Mouse (Mus musculus) limb, embryonic 10.5 days (tissue): ENCODE data around the gene Enoph1. TPM values are rescaled to one million over a fixed set of nuclear protein-coding genes. Genes with fewer than 3 reads are reported as not detected.

ENCODE experiments used
- DNase-seq: peaks from one replicate; pipeline ENCODE4 v3.0.0-alpha.2; 2017; ENCODE audit warnings: low spot score
- H3K27ac ChIP-seq: fragments of 300-500 bp; sonication (generic); 2 replicates; pipeline ENCODE4 v1.5.1; 2016; ENCODE audit warnings: mild to moderate bottlenecking
- H3K27me3 ChIP-seq: fragments of 300-500 bp; sonication (generic); 2 replicates; pipeline ENCODE4 v1.6.1; 2016; ENCODE audit warnings: low read depth, mild to moderate bottlenecking; ENCODE audit not compliant: poor library complexity, severe bottlenecking
- H3K36me3 ChIP-seq: fragments of 300-500 bp; sonication (generic); 2 replicates; pipeline ENCODE4 v1.6.1; 2016; ENCODE audit warnings: mild to moderate bottlenecking, moderate library complexity
- H3K4me1 ChIP-seq: fragments of 300-500 bp; sonication (generic); 2 replicates; pipeline ENCODE4 v1.6.1; 2016
- H3K4me3 ChIP-seq: fragments of 300-500 bp; sonication (generic); 2 replicates; pipeline ENCODE4 v1.5.1; 2016; ENCODE audit warnings: mild to moderate bottlenecking, moderate library complexity
- H3K9me3 ChIP-seq: fragments of 300-500 bp; sonication (generic); replicated peaks from 2 replicates; pipeline ENCODE4 v1.6.1; 2016; ENCODE audit warnings: mild to moderate bottlenecking
- WGBS: fragments of 180-500 bp; shearing (Covaris S2); methylation state at CpG from one replicate; pipeline ENCODE4 v1.1.7; 2016; 5-methylcytosine and 5-hydroxymethylcytosine counted together
- polyA plus RNA-seq: library from polyadenylated mRNA; unstranded; fragments of >200 nt; fragmentation: Nextera tagmentation; extraction: Ambion mirVana; gene quantifications from 2 replicates; pipeline ENCODE4 v1.2.1, GENCODE M21; 2016

Gene Enoph1
- polyA plus RNA-seq, 1 experiment from 2014 or later = 62.9 TPM

GRCm38 (mm10) chr5:100091263-100091594 is 51.4 kb downstream of the Enoph1 start:
- Histone ChIP-seq H3K36me3 (no peaks in the 10 kb centered on the region), H3K4me3 (peak overlapping the region; percentile 25), H3K9me3 (no peaks in the 10 kb centered on the region), H3K4me1 (peaks cover 19% of the 10 kb centered on the region), H3K27ac (0 out of 2 replicates have a peak overlapping the region, but pooled peaks have one; percentile 38), H3K27me3 (no peaks in the 10 kb centered on the region)
- no peak for DNase-seq
- 52% methylated on average over 10 of the region's 10 CpGs for WGBS

- 13% methylated on average over 17 of the region's 17 CpGs for WGBS
- peak; percentile 59 for DNase-seq
- Histone ChIP-seq H3K27me3 (no peaks in the 10 kb centered on the region), H3K9me3 (no peaks in the 10 kb centered on the region), H3K4me3 (peak overlapping the region; percentile 25), H3K27ac (peak overlapping the region; percentile 38; the same call in 1 of the 2 replicates), H3K36me3 (no peaks in the 10 kb centered on the region), H3K4me1 (peaks cover 19% of the 10 kb centered on the region)
These were observed 51.8 kb downstream of the Enoph1 start for GRCm38 (mm10) chr5:100091602-100092001.

DNA sequence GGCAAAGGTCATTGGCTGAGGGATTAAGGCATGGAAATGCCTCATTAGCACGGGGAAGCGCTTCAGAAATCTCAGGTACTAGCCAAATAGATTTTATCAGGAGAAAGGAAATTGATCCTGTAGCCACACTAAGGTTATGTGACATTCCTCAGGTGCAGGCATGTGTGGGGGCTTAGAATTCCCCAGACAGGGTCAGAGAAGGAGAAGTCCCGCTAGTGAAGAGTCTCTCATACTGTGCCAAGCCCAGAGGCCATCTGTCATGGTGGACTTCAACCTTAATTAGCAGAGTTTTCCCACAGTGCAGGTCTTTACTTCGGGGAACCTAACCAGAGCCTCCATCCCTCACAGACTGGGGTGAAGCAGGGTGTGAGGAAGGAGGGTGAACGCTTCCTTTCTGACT is 57.2 kb downstream of the Enoph1 start:
- no peak overlapping the region for H3K27ac ChIP-seq
- H3K4me3 ChIP-seq = no peak overlapping the region
- no peaks in the 10 kb centered on the region for H3K9me3 ChIP-seq
- DNase-seq = no peak
- H3K4me1 ChIP-seq = peaks cover 2% of the 10 kb centered on the region
- no peaks in the 10 kb centered on the region for H3K36me3 ChIP-seq
- 69% methylated on average over 5 of the region's 5 CpGs for WGBS
- H3K27me3 ChIP-seq = no peaks in the 10 kb centered on the region

- no peak for DNase-seq
- no peak overlapping the region for H3K4me3 ChIP-seq
- no peak overlapping the region for H3K27ac ChIP-seq
- H3K27me3 ChIP-seq = no peaks in the 10 kb centered on the region
- H3K4me1 ChIP-seq = no peaks in the 10 kb centered on the region
- no peaks in the 10 kb centered on the region for H3K9me3 ChIP-seq
- 96% methylated on average over 4 of the region's 4 CpGs for WGBS
- no peaks in the 10 kb centered on the region for H3K36me3 ChIP-seq
These were observed 58.2 kb downstream of the Enoph1 start for GRCm38 (mm10) chr5:100097967-100098366.

- WGBS = 92% methylated on average over 1 of the region's 1 CpGs
These were observed 62.6 kb downstream of the Enoph1 start for GRCm38 (mm10) chr5:100102395-100102794.

DNA sequence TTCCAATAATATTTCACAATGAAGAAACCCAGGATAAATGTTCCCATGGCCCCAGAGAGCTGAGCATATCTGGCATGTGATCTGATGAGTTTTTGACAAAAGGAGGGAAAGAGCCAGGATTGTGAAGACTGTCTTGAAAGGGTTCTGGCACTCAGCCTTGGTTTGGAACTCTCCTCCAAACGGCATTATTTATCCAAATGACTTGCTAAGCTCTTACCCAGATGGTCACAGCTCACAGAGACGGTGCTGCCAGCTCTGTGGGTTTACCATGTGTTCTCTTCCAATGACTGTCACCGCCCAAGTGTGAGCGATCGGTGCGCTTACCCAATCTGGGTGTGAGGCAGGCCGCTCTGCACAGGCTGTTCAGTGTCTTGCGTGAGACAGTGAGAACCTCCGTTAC is 69.1 kb downstream of the Enoph1 start:
- no peak overlapping the region for H3K4me3 ChIP-seq
- WGBS = 77% methylated on average over 9 of the region's 9 CpGs
- H3K36me3 ChIP-seq = no peaks in the 10 kb centered on the region
- no peak overlapping the region for H3K27ac ChIP-seq
- no peaks in the 10 kb centered on the region for H3K27me3 ChIP-seq
- H3K9me3 ChIP-seq = no peaks in the 10 kb centered on the region
- H3K4me1 ChIP-seq = no peaks in the 10 kb centered on the region
- DNase-seq = no peak

More at GRCm38 (mm10) chr5:100102395-100102794, 62.6 kb downstream of the Enoph1 start:
- Histone ChIP-seq H3K36me3 (no peaks in the 10 kb centered on the region), H3K4me1 (no peaks in the 10 kb centered on the region), H3K4me3 (no peak overlapping the region), H3K27me3 (no peaks in the 10 kb centered on the region), H3K27ac (no peak overlapping the region), H3K9me3 (no peaks in the 10 kb centered on the region)
- DNase-seq = no peak

DNA sequence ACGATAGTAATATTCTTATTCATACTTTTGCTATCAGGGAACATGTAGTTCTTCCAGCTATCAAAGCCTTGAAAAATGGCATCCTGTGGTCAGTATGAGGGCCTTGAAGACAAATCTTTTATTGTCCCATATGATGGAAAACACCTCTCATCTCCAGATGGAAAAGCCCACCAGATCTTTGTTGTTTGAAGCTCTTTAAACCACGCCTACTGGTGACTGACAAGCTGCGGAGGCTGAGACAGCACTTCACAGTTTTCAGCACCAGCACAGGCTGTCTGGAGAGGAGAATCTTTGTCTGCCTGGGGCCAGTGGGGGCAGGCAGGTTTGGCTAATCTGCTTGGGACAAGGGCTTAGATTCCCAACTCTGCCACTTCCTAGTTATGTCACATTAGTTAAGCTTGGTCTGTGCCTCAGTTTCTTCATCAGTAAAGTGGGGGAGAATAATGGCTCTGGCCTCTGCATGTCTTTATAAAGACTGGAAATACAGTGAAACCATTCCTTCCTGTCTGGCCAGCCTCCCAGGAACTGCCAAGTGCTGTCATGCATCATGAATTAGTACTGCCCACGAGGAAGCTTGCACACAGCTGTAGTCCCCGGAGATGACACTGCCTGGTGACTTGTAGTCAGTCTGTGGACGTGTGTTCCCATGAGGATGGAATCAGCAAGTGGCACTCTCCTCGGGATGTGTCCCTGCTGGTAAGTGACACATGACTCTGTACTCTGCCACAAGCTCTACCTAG is 69.9 kb downstream of the Enoph1 start:
- 61% methylated on average over 7 of the region's 7 CpGs for WGBS
- no peak for DNase-seq
- H3K27ac ChIP-seq = no peak overlapping the region

GRCm38 (mm10) chr5:100110581-100110980 is 70.8 kb downstream of the Enoph1 start:
- H3K9me3 ChIP-seq = no peaks in the 10 kb centered on the region
- DNase-seq = no peak
- H3K4me3 ChIP-seq = no peak overlapping the region
- no peaks in the 10 kb centered on the region for H3K4me1 ChIP-seq
- H3K27me3 ChIP-seq = no peaks in the 10 kb centered on the region
- WGBS = 83% methylated on average over 3 of the region's 3 CpGs
- H3K27ac ChIP-seq = no peak overlapping the region
- no peaks in the 10 kb centered on the region for H3K36me3 ChIP-seq

More for the DNA sequence above, 69.9 kb downstream of the Enoph1 start:
- H3K27me3 ChIP-seq = no peaks in the 10 kb centered on the region
- H3K9me3 ChIP-seq = no peaks in the 10 kb centered on the region
- H3K4me1 ChIP-seq = no peaks in the 10 kb centered on the region
- H3K36me3 ChIP-seq = no peaks in the 10 kb centered on the region
- no peak overlapping the region for H3K4me3 ChIP-seq

DNA sequence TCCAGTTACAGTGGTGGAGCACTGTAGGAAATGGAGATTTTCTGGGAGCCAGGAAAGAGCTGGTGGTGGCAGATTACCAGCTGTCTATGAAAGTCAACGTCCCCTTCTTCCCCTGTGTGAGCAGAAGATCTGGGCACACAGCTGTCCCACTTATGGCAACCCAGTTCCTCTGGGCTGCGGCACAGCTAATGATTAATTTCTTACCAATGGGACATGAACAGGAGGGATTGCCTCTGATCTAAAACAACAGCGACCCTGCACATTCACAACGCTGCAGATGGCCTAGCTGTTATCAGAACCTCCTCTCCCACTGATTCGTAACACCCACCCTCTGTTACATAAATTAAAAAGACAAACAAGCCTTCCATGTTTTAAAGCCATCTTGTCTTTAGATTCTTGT is 73.6 kb downstream of the Enoph1 start:
- H3K4me1 ChIP-seq = no peaks in the 10 kb centered on the region
- H3K4me3 ChIP-seq = no peak overlapping the region
- H3K9me3 ChIP-seq = no peaks in the 10 kb centered on the region
- DNase-seq = no peak
- H3K27me3 ChIP-seq = peaks cover under 1% of the 10 kb centered on the region; the same call in 1 of the 2 replicates
- no peak overlapping the region for H3K27ac ChIP-seq
- 68% methylated on average over 5 of the region's 5 CpGs for WGBS
- H3K36me3 ChIP-seq = no peaks in the 10 kb centered on the region

Other genes with a start within 250 kb of the Enoph1 start
- not detected in 2 replicates for gene Vamp9, start 133.7 kb upstream of the Enoph1 start, polyA plus RNA-seq
- 335 and 338 TPM in 2 replicates for gene Hnrnpd, start 61.0 kb upstream of the Enoph1 start, polyA plus RNA-seq
- gene 4930524J08Rik, start 60.9 kb upstream of the Enoph1 start, polyA plus RNA-seq = 1.7 and 2.4 TPM in 2 replicates
- 210 and 253 TPM in 2 replicates for gene Hnrnpdl, start 321 bp upstream of the Enoph1 start, polyA plus RNA-seq
- gene Tmem150c, start 119.8 kb downstream of the Enoph1 start, polyA plus RNA-seq = 0.60 and 0.66 TPM in 2 replicates